Mouse (Mus musculus) limb, embryonic 13.5 days (tissue): ENCODE measurements around the gene Scaf8. TPM values are rescaled to one million over a fixed set of nuclear protein-coding genes. Genes with fewer than 3 reads are reported as not detected.

Source experiments
- ATAC-seq: fragments of 200-750 bp; cut with Nextera tagmentation; 2 replicates; pipeline ENCODE4 v1.8.0; 2017; ENCODE audit warnings: low read depth, moderate number of reproducible peaks, moderate TSS enrichment; ENCODE audit not compliant: low FRiP score
- H3K27ac ChIP-seq: fragments of 300-500 bp; sonication (generic); 2 replicates; pipeline ENCODE4 v1.5.1; 2015; ENCODE audit warnings: inconsistent platforms, mild to moderate bottlenecking, moderate library complexity
- H3K27me3 ChIP-seq: fragments of 300-500 bp; sonication (generic); 2 replicates; pipeline ENCODE4 v1.6.1; 2015; ENCODE audit warnings: mild to moderate bottlenecking, inconsistent platforms
- H3K36me3 ChIP-seq: fragments of 300-500 bp; sonication (generic); 2 replicates; pipeline ENCODE4 v1.6.1; 2015; ENCODE audit warnings: inconsistent platforms, mild to moderate bottlenecking, moderate library complexity
- H3K4me1 ChIP-seq: fragments of 300-500 bp; sonication (generic); 2 replicates; pipeline ENCODE4 v1.6.1; 2015; ENCODE audit warnings: inconsistent platforms
- H3K4me2 ChIP-seq: fragments of 300-500 bp; sonication (generic); replicated peaks from 2 replicates; pipeline ENCODE4 v1.6.1; 2015; ENCODE audit warnings: inconsistent platforms, mild to moderate bottlenecking, moderate library complexity
- H3K4me3 ChIP-seq: fragments of 300-500 bp; sonication (generic); 2 replicates; pipeline ENCODE4 v1.5.1; 2015; ENCODE audit warnings: moderate library complexity, mild to moderate bottlenecking, inconsistent platforms
- H3K9ac ChIP-seq: fragments of 300-500 bp; sonication (generic); 2 replicates; pipeline ENCODE4 v1.6.1; 2015; ENCODE audit warnings: mild to moderate bottlenecking, inconsistent platforms
- H3K9me3 ChIP-seq: fragments of 300-500 bp; sonication (generic); 2 replicates; pipeline ENCODE4 v1.6.1; 2016; ENCODE audit warnings: inconsistent platforms
- WGBS: fragments of 180-500 bp; shearing (Covaris S2); methylation state at CpG from one replicate; pipeline ENCODE4 v1.1.7; 2015; 5-methylcytosine and 5-hydroxymethylcytosine counted together
- polyA plus RNA-seq: library from polyadenylated mRNA; unstranded; fragments of >200 nt; fragmentation: Nextera tagmentation; extraction: Ambion mirVana; gene quantifications from 2 replicates; pipeline ENCODE4 v1.2.1, GENCODE M21; 2015

Gene Scaf8
- polyA plus RNA-seq, 1 experiment from 2014 or later: 22.4 TPM

DNA sequence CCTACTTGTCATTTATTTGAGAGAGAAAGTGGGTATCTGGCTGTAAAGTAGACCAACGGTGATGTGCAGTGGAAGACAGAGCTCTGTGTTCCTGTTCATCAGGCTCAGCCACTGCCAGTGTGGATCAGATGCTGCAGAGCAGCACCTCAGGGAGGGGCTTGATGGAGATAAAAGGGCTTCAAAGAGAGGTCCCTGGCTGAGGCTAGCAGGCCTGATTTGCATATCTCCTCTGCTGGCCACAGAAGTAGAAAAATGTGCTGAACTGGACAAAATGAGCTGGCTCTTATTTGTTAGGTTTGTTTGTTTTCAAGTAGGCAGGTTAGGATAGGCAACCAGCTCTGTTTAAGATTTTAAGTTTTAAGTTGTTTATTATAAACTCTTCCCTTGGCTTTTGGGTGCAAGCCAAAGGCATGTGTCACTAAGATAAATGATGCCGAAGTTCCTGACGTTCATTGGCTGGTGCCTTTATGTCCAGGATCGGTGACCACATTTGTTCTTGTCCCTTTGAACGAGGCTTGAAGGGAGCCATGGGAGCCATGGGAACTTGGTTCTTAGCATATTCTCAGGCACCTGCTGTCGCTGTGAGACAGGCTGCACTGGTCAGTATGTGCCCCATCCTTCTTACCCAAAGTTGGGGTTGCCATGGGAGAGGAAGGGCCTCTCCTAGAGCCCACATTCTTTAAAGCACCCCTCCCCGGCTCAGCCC lies 132.0 kb downstream of the Scaf8 start:
- H3K9ac ChIP-seq: no peak overlapping the region
- WGBS: 37% methylated on average over 7 of the region's 7 CpGs
- no peak overlapping the region for H3K27ac ChIP-seq
- no peak for ATAC-seq
- no peak overlapping the region for H3K4me2 ChIP-seq
- peaks cover 29% of the 10 kb centered on the region for H3K4me1 ChIP-seq
- no peaks in the 10 kb centered on the region for H3K27me3 ChIP-seq
- H3K4me3 ChIP-seq: no peak overlapping the region
- peaks cover 2% of the 10 kb centered on the region; the same call in 1 of the 2 replicates for H3K36me3 ChIP-seq
- H3K9me3 ChIP-seq: no peaks in the 10 kb centered on the region

Other genes with a start within 250 kb of the Scaf8 start
- 25.7 and 29.3 TPM in 2 replicates for gene Tiam2, start 211.6 kb downstream of the Scaf8 start, polyA plus RNA-seq